Mouse (Mus musculus) thymus, postnatal 14 days (tissue): ENCODE measurements around the gene Samd8.

Experiments used
- DNase-seq: peaks from one replicate; pipeline ENCODE4 v3.0.0; 2021

The Samd8 gene

GRCm38 (mm10) chr14:21746251-21746650 lies 4.1 kb upstream of the Samd8 start:
- DNase-seq, result no peak

- DNase-seq, result no peak
These were observed 3.5 kb upstream of the Samd8 start for GRCm38 (mm10) chr14:21746846-21747245.

- DNase-seq, result no peak
These were observed 2.7 kb upstream of the Samd8 start for GRCm38 (mm10) chr14:21747436-21748141.

- DNase-seq, result peak; percentile 45
These were observed 2.0 kb upstream of the Samd8 start for GRCm38 (mm10) chr14:21748142-21748870.

GRCm38 (mm10) chr14:21750881-21751542 lies 681 bp downstream of the Samd8 start, which contains the start of gene Dusp13:
Dusp13 (minus strand) TSS chr14:21751181.
- DNase-seq, result peak; percentile 62

GRCm38 (mm10) chr14:21752411-21752810 lies 2.1 kb downstream of the Samd8 start:
- DNase-seq, result no peak

GRCm38 (mm10) chr14:21753367-21753766 lies 3.0 kb downstream of the Samd8 start:
- no peak for DNase-seq

GRCm38 (mm10) chr14:21761560-21761959 lies 11.2 kb downstream of the Samd8 start:
- DNase-seq, result no peak

- no peak for DNase-seq
These were observed 13.4 kb downstream of the Samd8 start for GRCm38 (mm10) chr14:21763736-21764135.

GRCm38 (mm10) chr14:21764646-21765045 lies 14.3 kb downstream of the Samd8 start:
- DNase-seq, result no peak

GRCm38 (mm10) chr14:21765754-21766397 lies 15.5 kb downstream of the Samd8 start:
- DNase-seq, result no peak

- no peak for DNase-seq
These were observed 16.1 kb downstream of the Samd8 start for GRCm38 (mm10) chr14:21766398-21766958.

- no peak for DNase-seq
These were observed 22.4 kb downstream of the Samd8 start for GRCm38 (mm10) chr14:21772506-21773281.

- DNase-seq, result no peak
These were observed 23.6 kb downstream of the Samd8 start for GRCm38 (mm10) chr14:21773946-21774345.

GRCm38 (mm10) chr14:21776201-21776600 lies 25.9 kb downstream of the Samd8 start:
- no peak for DNase-seq

GRCm38 (mm10) chr14:21786500-21786899 lies 36.2 kb downstream of the Samd8 start:
- DNase-seq, result no peak

- DNase-seq, result no peak
These were observed 37.0 kb downstream of the Samd8 start for GRCm38 (mm10) chr14:21787374-21787773.

GRCm38 (mm10) chr14:21788121-21788520 lies 37.8 kb downstream of the Samd8 start:
- no peak for DNase-seq

- no peak for DNase-seq
These were observed 40.4 kb downstream of the Samd8 start for GRCm38 (mm10) chr14:21790585-21791251.

- no peak for DNase-seq
These were observed 41.4 kb downstream of the Samd8 start for GRCm38 (mm10) chr14:21791722-21792121.

GRCm38 (mm10) chr14:21792250-21792649 lies 41.9 kb downstream of the Samd8 start:
- no peak for DNase-seq

GRCm38 (mm10) chr14:21800641-21801040 lies 50.3 kb downstream of the Samd8 start:
- DNase-seq, result no peak
